Mouse (Mus musculus) neural tube, embryonic 14.5 days (tissue): Measurements from ENCODE around the gene Ncan. TPM values are rescaled to one million over a fixed set of nuclear protein-coding genes. Genes with fewer than 3 reads are reported as not detected.
"Not testable (repeated sequence)": the region's sequence is repeated elsewhere in the genome, so short reads cannot be mapped to it uniquely, and the experiment has no call there.

ENCODE experiments used
- ATAC-seq: fragments of 200-750 bp; cut with Nextera tagmentation; 2 replicates; pipeline ENCODE4 v1.8.0; 2017; ENCODE audit warnings: low read depth, mild to moderate bottlenecking, moderate TSS enrichment, moderate library complexity
- H3K27ac ChIP-seq: fragments of 300-500 bp; sonication (generic); 2 replicates; pipeline ENCODE4 v1.5.1; 2014; ENCODE audit warnings: low read depth, mild to moderate bottlenecking, control low read depth, low read length, moderate library complexity, mixed read lengths
- H3K27me3 ChIP-seq: fragments of 300-500 bp; sonication (generic); 2 replicates; pipeline ENCODE4 v1.6.1; 2014; ENCODE audit warnings: low read length; ENCODE audit not compliant: control insufficient read depth, insufficient read depth
- H3K36me3 ChIP-seq: fragments of 300-500 bp; sonication (generic); 2 replicates; pipeline ENCODE4 v1.6.1; 2014; ENCODE audit warnings: low read length, mixed read lengths; ENCODE audit not compliant: control insufficient read depth, insufficient read depth
- H3K4me1 ChIP-seq: fragments of 300-500 bp; sonication (generic); 2 replicates; pipeline ENCODE4 v1.6.1; 2014; ENCODE audit warnings: low read length; ENCODE audit not compliant: control insufficient read depth, insufficient read depth
- H3K4me2 ChIP-seq: fragments of 300-500 bp; sonication (generic); 2 replicates; pipeline ENCODE4 v1.6.1; 2014; ENCODE audit warnings: mild to moderate bottlenecking, low read depth, low read length, control low read depth
- H3K4me3 ChIP-seq: fragments of 300-500 bp; sonication (generic); 2 replicates; pipeline ENCODE4 v1.5.1; 2014; ENCODE audit warnings: low read depth, low read length, control low read depth, mixed read lengths
- H3K9ac ChIP-seq: fragments of 300-500 bp; sonication (generic); replicated peaks from 2 replicates; pipeline ENCODE4 v1.6.1; 2014; ENCODE audit warnings: low read depth, mild to moderate bottlenecking, control low read depth, low read length, mixed read lengths
- H3K9me3 ChIP-seq: fragments of 300-500 bp; sonication (generic); 2 replicates; pipeline ENCODE4 v1.6.1; 2016; ENCODE audit warnings: low read length; ENCODE audit not compliant: control insufficient read depth
- WGBS: fragments of 180-500 bp; shearing (Covaris S2); extraction: QIAGEN DNeasy Blood & Tissue Kit; methylation state at CpG from one replicate; pipeline ENCODE4 v1.1.7; 2014; 5-methylcytosine and 5-hydroxymethylcytosine counted together
- polyA plus RNA-seq: library from polyadenylated mRNA; unstranded; fragments of >200 nt; fragmentation: Nextera tagmentation; extraction: Ambion mirVana; gene quantifications from 2 replicates; pipeline ENCODE4 v1.2.1, GENCODE M21; 2014

Gene Ncan
- polyA plus RNA-seq, 1 experiment from 2014 or later: 176 TPM

DNA sequence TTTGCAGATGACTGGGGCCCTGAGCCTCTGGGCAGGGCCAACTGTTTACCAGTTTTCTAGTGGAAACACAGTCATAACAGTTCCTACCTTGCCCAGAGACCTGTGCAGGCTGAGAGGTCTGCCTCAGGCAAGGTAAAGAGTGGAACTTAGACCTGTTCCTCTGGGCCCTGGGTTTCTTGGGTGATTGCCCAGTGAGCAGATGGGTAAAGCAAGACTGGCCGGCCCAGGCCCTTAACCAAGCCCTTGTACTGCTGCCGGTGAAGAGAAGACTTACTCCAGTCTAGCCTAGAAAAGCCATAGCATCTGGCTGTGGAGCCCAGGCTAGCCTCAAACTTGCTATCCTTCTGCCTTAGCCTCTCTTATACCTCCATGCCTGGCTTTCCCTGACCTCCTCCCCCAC, 38.7 kb downstream of the Ncan start:
- Histone ChIP-seq H3K27ac (no peak overlapping the region), H3K4me2 (no peak overlapping the region), H3K4me1 (peaks cover 12% of the 10 kb centered on the region), H3K36me3 (no peaks in the 10 kb centered on the region), H3K4me3 (no peak overlapping the region), H3K9me3 (no peaks in the 10 kb centered on the region), H3K9ac (no peak overlapping the region), H3K27me3 (peaks cover 37% of the 10 kb centered on the region)
- 92% methylated on average over 2 of the region's 2 CpGs for WGBS
- ATAC-seq: no peak

DNA sequence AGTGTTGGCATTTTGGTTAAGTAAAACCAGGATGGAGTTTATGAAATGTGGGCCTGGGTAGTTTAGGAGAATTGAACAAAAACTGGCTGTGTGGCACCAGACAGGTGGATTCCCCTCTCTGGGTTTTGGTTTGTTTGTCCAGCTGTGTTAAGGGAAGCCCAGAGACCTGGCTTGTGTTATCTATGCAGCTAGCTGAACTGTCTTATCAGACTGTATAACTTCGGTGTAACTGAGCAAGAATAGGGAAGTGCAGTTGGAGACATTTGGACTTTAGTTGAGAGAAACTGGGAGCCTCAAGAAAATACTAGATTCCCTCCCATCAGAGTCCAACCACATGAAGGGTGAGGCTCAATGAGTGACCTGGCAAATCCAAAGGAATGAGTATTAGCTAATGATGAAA, 47.0 kb downstream of the Ncan start:
- no peaks in the 10 kb centered on the region for H3K4me1 ChIP-seq
- H3K27ac ChIP-seq: no peak overlapping the region
- H3K4me2 ChIP-seq: no peak overlapping the region
- H3K4me3 ChIP-seq: no peak overlapping the region
- H3K27me3 ChIP-seq: no peaks in the 10 kb centered on the region
- ATAC-seq: no peak
- 88% methylated on average over 1 of the region's 1 CpGs for whole genome bisulfite sequencing
- H3K9me3 ChIP-seq: no peaks in the 10 kb centered on the region
- peaks cover 31% of the 10 kb centered on the region for H3K36me3 ChIP-seq
- no peak overlapping the region for H3K9ac ChIP-seq

DNA sequence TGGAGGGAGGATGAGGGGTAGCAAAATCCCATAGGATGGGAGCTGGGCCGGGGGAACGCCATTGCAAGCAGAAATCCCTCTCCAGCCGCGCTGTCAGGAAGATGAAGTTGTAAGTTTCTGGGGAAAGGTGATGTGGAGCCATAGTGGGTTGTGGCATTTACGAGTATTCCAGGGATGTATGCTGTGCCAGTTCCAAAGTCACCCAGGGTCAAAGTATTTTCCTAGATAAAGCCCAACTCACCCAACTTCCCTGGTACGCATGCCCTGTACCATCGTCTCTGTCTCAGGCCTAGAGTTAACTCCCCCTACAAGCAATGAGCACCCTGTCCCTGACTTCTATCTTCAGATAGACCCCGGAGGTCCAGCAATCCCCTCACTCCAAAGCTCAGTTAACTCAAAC, 47.6 kb downstream of the Ncan start:
- Histone ChIP-seq H3K9ac (no peak overlapping the region), H3K27ac (no peak overlapping the region), H3K9me3 (no peaks in the 10 kb centered on the region), H3K4me2 (no peak overlapping the region), H3K4me3 (no peak overlapping the region), H3K4me1 (no peaks in the 10 kb centered on the region), H3K27me3 (no peaks in the 10 kb centered on the region), H3K36me3 (peaks cover 35% of the 10 kb centered on the region)
- WGBS: 68% methylated on average over 8 of the region's 8 CpGs
- no peak for ATAC-seq

DNA sequence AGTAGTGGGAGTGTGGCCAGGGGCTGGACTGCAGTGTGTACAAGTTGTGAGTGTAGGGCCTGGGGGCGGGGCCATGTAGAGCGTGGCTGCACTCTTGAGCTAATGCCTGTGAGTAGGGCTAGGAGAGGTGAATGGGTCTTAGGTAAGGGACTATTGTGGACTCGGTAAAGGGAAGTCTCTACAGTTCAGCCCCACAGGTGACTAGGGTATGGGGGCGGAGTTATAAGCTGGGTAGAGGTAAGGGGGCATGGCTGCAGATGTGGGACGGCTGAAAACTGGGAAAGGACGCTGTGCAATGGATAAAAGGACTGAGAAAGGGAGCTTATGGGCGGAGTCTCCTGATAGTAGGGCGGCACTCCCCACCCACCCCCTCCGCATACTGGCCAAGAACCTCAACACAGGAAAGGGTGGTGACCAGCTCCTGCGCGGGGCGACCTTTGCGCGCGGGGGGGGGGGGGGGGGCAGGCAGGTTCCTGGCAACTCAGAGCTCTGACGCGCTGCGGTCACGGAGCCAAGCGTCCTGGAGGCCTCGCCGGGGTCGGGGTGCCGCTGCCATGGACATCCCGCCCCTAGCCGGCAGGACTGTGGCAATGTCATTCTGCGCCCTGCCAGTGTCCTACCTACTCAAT, 48.1 kb downstream of the Ncan start, which contains the start of gene Tm6sf2:
Gene Tm6sf2, plus strand, starts transcription at position 484 of the 629 bp plus-strand sequence.
- H3K9ac ChIP-seq: no peak within 1 kb of the TSS
- no peak within 1 kb of the TSS for H3K4me3 ChIP-seq
- H3K4me1 ChIP-seq: no peaks in the 10 kb centered on the region
- no peaks in the 10 kb centered on the region for H3K9me3 ChIP-seq
- H3K27ac ChIP-seq: no peak within 1 kb of the TSS
- peaks cover 35% of the 10 kb centered on the region for H3K36me3 ChIP-seq
- H3K4me2 ChIP-seq: no peak within 1 kb of the TSS
- no peaks in the 10 kb centered on the region for H3K27me3 ChIP-seq
- WGBS: 11% methylated on average over 24 of the region's 27 CpGs
- ATAC-seq: peak; percentile 52; the same call in 1 of the 2 replicates

DNA sequence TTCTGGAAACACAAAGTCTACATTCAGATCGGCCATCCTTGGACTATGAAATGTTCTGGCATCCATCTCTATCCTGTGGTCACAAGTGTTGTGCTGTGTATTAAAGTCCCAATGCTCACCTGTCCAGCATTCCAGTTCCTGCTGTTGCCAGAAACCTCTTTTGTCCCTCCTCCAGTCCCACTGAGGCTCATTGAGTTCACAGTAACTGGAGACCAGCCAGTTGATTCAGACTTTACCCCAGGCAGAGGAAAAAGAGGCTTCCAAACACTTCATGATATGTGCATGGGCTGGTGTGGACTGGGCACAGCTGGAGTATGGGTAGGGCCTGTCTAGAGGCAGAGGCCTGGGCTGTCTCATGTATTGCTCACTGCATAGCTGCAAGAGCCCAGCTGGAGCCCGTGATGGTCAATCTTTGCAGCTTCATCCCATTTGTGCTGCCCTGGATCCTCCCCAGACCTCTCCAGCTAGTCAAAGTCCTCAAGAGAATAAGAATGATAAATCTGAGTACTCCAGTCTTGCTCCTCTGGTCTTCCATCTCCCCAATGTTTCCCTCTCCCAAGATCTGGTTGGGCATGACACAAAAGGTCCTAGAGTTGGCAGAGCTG, 48.7 kb downstream of the Ncan start:
- 71% methylated on average over 2 of the region's 2 CpGs for WGBS
- Histone ChIP-seq H3K27me3 (no peaks in the 10 kb centered on the region), H3K9ac (no peak overlapping the region), H3K4me3 (no peak overlapping the region), H3K9me3 (no peaks in the 10 kb centered on the region), H3K27ac (no peak overlapping the region), H3K36me3 (peaks cover 37% of the 10 kb centered on the region), H3K4me1 (no peaks in the 10 kb centered on the region), H3K4me2 (no peak overlapping the region)
- ATAC-seq: no peak

DNA sequence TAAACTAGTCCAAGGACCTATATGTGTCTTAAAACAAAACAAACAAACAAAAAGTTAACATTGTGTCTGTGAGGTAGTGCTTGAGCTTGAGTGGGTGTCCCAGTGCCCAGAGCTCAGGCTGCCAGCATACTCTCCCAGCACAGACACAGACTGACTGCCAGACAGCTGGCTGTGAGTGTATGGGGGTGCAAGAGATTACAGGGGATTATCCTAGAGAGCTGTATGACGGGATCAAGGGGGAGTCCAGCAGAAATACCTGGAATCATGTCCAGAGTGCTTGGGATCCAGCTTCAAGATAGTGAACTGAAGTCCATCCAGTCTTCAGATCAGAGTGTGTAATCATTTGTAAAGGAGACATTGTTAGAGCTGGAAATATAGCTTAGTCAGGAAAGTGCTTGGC, 63.0 kb downstream of the Ncan start:
- H3K4me3 ChIP-seq: no peak overlapping the region
- 92% methylated on average over 1 of the region's 1 CpGs for WGBS
- no peaks in the 10 kb centered on the region for H3K27me3 ChIP-seq
- H3K9me3 ChIP-seq: no peaks in the 10 kb centered on the region
- H3K4me2 ChIP-seq: no peak overlapping the region
- ATAC-seq: no peak
- H3K36me3 ChIP-seq: peaks cover 75% of the 10 kb centered on the region
- H3K4me1 ChIP-seq: no peaks in the 10 kb centered on the region
- no peak overlapping the region for H3K9ac ChIP-seq
- H3K27ac ChIP-seq: no peak overlapping the region

DNA sequence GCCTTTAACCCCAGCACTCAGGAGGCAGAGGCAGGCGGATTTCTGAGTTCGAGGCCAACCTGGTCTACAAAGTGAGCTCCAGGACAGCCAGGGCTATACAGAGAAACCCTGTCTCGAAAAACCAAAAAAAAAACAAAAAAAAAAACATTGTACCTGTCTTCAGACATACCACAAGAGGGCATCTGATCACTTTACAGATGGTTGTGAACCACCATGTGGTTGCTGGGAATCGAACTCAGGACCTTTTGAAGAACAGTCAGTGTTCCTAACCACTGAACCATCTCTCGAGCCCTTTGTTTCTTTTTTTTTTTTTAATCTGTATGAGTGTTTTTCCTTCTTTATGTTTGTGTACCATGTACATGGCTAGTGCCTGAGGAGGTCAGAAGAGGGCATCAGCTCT, 70.2 kb downstream of the Ncan start:
- H3K4me1 ChIP-seq, H3K27me3 ChIP-seq, H3K27ac ChIP-seq, H3K9ac ChIP-seq, H3K4me3 ChIP-seq, H3K9me3 ChIP-seq, H3K4me2 ChIP-seq, ATAC-seq: not testable (repeated sequence)
- WGBS: 95% methylated on average over 5 of the region's 5 CpGs
- peaks cover 43% of the 10 kb centered on the region for H3K36me3 ChIP-seq

DNA sequence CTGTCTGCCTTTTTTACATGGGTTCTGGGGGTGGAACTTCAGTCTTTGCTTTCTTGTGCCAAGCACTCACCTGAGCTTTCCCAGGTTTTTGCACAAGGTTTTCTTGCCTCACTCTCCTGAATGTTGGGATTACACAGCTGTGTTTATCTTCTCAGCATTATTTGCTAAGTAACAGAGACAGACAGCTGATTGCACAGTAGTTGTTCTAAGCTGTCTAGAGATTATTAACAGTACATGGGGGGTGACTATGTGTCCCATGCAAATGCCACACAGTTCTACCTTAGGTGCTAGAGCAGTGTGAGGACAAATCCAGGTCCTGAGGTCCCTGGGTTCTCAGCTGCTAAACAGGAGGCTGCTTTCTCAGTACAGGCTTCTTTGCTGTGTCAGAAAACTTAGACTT, 71.0 kb downstream of the Ncan start:
- H3K9me3 ChIP-seq: no peaks in the 10 kb centered on the region

DNA sequence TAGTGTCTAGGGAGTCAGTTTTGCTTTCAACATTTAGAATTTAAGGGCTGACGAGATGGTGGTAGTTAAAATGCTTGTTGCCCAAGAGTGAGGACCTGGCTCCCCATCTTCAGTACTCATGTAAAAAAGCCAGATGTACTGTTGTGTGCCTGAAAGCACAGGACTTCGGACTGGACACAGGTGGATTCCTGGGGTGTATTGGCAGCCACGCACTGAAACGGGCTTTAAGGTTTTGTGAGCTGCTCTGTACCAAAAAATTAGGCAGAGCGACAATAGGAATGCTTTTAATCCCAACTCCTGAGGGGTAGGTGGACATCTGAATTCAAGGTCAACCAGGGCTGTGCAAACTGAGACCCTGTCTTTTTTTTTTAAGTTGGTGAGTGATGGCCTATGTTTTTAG, 76.7 kb downstream of the Ncan start:
- no peaks in the 10 kb centered on the region; the same call in 1 of the 2 replicates for H3K27me3 ChIP-seq
- H3K4me1 ChIP-seq: peaks cover 20% of the 10 kb centered on the region
- H3K4me3 ChIP-seq: peak overlapping the region; percentile 99
- no peak overlapping the region; the same call in 1 of the 2 replicates for H3K9ac ChIP-seq
- no peak for ATAC-seq
- H3K9me3 ChIP-seq: no peaks in the 10 kb centered on the region
- peak overlapping the region; percentile 96 for H3K4me2 ChIP-seq
- 92% methylated on average over 5 of the region's 5 CpGs for WGBS
- peaks cover 5% of the 10 kb centered on the region; the same call in 1 of the 2 replicates for H3K36me3 ChIP-seq
- no peak overlapping the region for H3K27ac ChIP-seq

More for the DNA sequence above, 71.0 kb downstream of the Ncan start:
- H3K4me1 ChIP-seq: no peaks in the 10 kb centered on the region
- no peak overlapping the region for H3K27ac ChIP-seq
- no peak for ATAC-seq
- H3K9ac ChIP-seq: no peak overlapping the region
- no peak overlapping the region for H3K4me3 ChIP-seq
- H3K4me2 ChIP-seq: no peak overlapping the region
- H3K36me3 ChIP-seq: peaks cover 35% of the 10 kb centered on the region
- no peaks in the 10 kb centered on the region for H3K27me3 ChIP-seq
